Mouse (Mus musculus) retina, postnatal 7 days (tissue): ENCODE results near the gene Zer1.

Source experiments
- DNase-seq: peaks from one replicate; pipeline ENCODE4 v3.0.0-alpha.2; 2012; ENCODE audit warnings: low read depth, low spot score

Gene Zer1

DNA sequence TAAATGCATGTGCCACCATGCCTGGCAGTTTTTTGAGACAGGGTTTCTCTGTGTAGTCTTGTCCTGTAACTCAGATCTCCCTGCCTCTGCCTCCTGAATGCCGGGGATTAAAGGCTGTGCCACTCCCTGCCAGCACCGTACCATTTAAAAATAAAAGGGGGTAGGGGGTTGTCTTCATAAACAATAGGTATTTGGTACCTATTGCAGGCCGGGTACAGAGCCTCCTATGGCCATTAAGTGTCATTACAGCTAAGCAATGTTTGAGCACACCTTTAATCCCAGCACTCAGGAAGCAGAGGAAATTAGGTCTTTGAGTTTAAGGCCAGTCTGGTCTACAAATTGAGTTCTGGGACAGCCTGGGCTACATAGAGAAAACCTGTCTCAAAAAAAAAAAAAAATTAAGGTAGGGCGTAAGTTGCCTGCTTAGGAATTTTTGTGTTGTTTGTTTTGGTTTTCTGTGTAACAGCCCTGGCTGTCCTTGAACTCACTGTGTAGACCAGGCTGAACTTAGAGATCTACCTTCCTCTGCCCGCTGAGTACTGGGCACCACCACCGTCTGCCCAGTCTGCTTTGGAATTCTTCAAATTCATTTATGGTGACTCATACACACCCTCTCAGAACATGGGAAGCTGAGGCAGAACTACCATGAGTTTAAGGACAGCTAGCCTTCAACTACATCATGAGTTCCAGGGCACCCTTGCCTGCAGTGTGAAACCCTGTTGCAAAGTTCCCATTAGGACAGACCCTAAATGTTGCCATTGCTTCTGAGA is 72.2 kb downstream of the Zer1 start:
- no peak for DNase-seq

- DNase-seq = no peak
Observed at GRCm38 (mm10) chr2:30049831-30050230, 74.6 kb downstream of the Zer1 start.

GRCm38 (mm10) chr2:30048699-30049388 is 75.5 kb downstream of the Zer1 start, which contains the start of gene Wdr34:
Gene Wdr34 (minus strand): TSS chr2:30048881.
- DNase-seq = peak; percentile 97

GRCm38 (mm10) chr2:30048101-30048501 is 76.3 kb downstream of the Zer1 start:
- no peak for DNase-seq
